Mouse (Mus musculus) neutrophil, adult 5-6 weeks (primary cell): ENCODE results near the gene Olfr1340. TPM values are rescaled to one million over a fixed set of nuclear protein-coding genes. Genes with fewer than 3 reads are reported as not detected.

Experiments
- ATAC-seq: fragments of 151-379, 151-347 bp; 2 replicates; pipeline ENCODE4 v1.8.0; 2017; ENCODE audit warnings: mild to moderate bottlenecking, moderate TSS enrichment; ENCODE audit not compliant: insufficient number of reproducible peaks, poor library complexity, low FRiP score, severe bottlenecking; ENCODE audit errors: extremely low read depth
- total RNA-seq: library from RNA; stranded (forward); fragments of 200-1000 nt; gene quantifications from 2 replicates; pipeline ENCODE4 v1.2.3, GENCODE M21; 2017

The Olfr1340 gene
- total RNA-seq: not detected in 2 replicates

GRCm38 (mm10) chr4:118719838-118720237 is at the start of gene Olfr1340:
Gene Olfr1340, plus strand, starts transcription at chr4:118720138.
- no peak for ATAC-seq

GRCm38 (mm10) chr4:118687086-118687485 is 32.9 kb upstream of the Olfr1340 start:
- no peak for ATAC-seq

GRCm38 (mm10) chr4:118692412-118692973 is 27.4 kb upstream of the Olfr1340 start, which contains the start of gene Olfr1342:
Gene Olfr1342, minus strand, starts transcription at chr4:118692756.
- no peak for ATAC-seq

GRCm38 (mm10) chr4:118693812-118694211 is 26.1 kb upstream of the Olfr1340 start:
- no peak for ATAC-seq

- no peak for ATAC-seq
Observed at GRCm38 (mm10) chr4:118703223-118703622, 16.7 kb upstream of the Olfr1340 start, which contains the start of gene Olfr1341. Gene Olfr1341, plus strand, starts transcription at chr4:118703523.

- ATAC-seq: no peak
Observed at GRCm38 (mm10) chr4:118708086-118708485, 11.9 kb upstream of the Olfr1340 start.

GRCm38 (mm10) chr4:118711656-118712055 is 8.3 kb upstream of the Olfr1340 start:
- ATAC-seq: no peak

- ATAC-seq: no peak
Observed at GRCm38 (mm10) chr4:118721742-118722483, 2.0 kb downstream of the Olfr1340 start.

- no peak for ATAC-seq
Observed at GRCm38 (mm10) chr4:118731875-118732274, 11.9 kb downstream of the Olfr1340 start, which contains the start of gene Olfr1339. Gene Olfr1339, plus strand, starts transcription at chr4:118732175.

- ATAC-seq: no peak
Observed at GRCm38 (mm10) chr4:118739574-118739973, 19.6 kb downstream of the Olfr1340 start.

GRCm38 (mm10) chr4:118740988-118741698 is 21.2 kb downstream of the Olfr1340 start:
- ATAC-seq: no peak

GRCm38 (mm10) chr4:118741881-118742280 is 21.9 kb downstream of the Olfr1340 start:
- ATAC-seq: no peak

GRCm38 (mm10) chr4:118758637-118759036 is 38.7 kb downstream of the Olfr1340 start, which contains the start of gene Olfr1338:
Gene Olfr1338, minus strand, starts transcription at chr4:118758737.
- no peak for ATAC-seq

Other genes with a start within 250 kb of the Olfr1340 start
- not detected in 2 replicates for gene Tie1, start 230.1 kb upstream of the Olfr1340 start, total RNA-seq
- gene 2610528J11Rik, start 193.1 kb upstream of the Olfr1340 start, total RNA-seq: not detected in 2 replicates
- 0.35 and 1.1 TPM in 2 replicates for gene Tmem125, start 176.1 kb upstream of the Olfr1340 start, total RNA-seq
- gene Cfap57, start 99.4 kb upstream of the Olfr1340 start, total RNA-seq: 0.35 and 0.37 TPM in 2 replicates
- gene Ebna1bp2, start 99.3 kb upstream of the Olfr1340 start, total RNA-seq: 60.6 and 63.4 TPM in 2 replicates
- gene Olfr62, start 61.2 kb upstream of the Olfr1340 start, total RNA-seq: 0.23 TPM in 1 of 2 replicates, not detected in the other
- gene Olfr1342, start 27.4 kb upstream of the Olfr1340 start, total RNA-seq: not detected in 2 replicates
- gene Olfr1341, start 16.6 kb upstream of the Olfr1340 start, total RNA-seq: not detected in 2 replicates
- not detected in 2 replicates for gene Olfr1339, start 12.0 kb downstream of the Olfr1340 start, total RNA-seq
- not detected in 2 replicates for gene Olfr1338, start 38.6 kb downstream of the Olfr1340 start, total RNA-seq
- not detected in 2 replicates for gene Olfr1337, start 62.4 kb downstream of the Olfr1340 start, total RNA-seq
- not detected in 2 replicates for gene Olfr1335, start 89.8 kb downstream of the Olfr1340 start, total RNA-seq
- gene Olfr1333, start 116.1 kb downstream of the Olfr1340 start, total RNA-seq: not detected in 2 replicates
- gene Olfr1331, start 144.5 kb downstream of the Olfr1340 start, total RNA-seq: not detected in 2 replicates
- gene Olfr1330, start 168.5 kb downstream of the Olfr1340 start, total RNA-seq: not detected in 2 replicates
- gene Olfr1329, start 197.3 kb downstream of the Olfr1340 start, total RNA-seq: not detected in 2 replicates
- gene Olfr1328, start 218.5 kb downstream of the Olfr1340 start, total RNA-seq: not detected in 2 replicates
- not detected in 2 replicates for gene Lao1, start 241.4 kb downstream of the Olfr1340 start, total RNA-seq